Mouse (Mus musculus) kidney, postnatal 25 days (tissue): ENCODE data around the gene Zbtb12.
A peak's percentile ranks its signal among the peaks of the same experiment; 100 is the strongest.

Source experiments
- DNase-seq, 2 experiments: peaks; one replicate each; pipeline ENCODE4 v3.0.0; 2021; ENCODE audit warnings: mixed read lengths in 2 of 2

Zbtb12 gene

GRCm38 (mm10) chr17:34902895-34903294 lies 23.6 kb downstream of the Zbtb12 start:
- DNase-seq: no peak

- DNase-seq: peak; percentile 57 to 83
Measured at GRCm38 (mm10) chr17:34910982-34911381, 31.7 kb downstream of the Zbtb12 start.

- DNase-seq: peak; percentile 87 to 93
Measured at GRCm38 (mm10) chr17:34911945-34912351, 32.7 kb downstream of the Zbtb12 start.

- peak; percentile 68 to 77 for DNase-seq
Measured at GRCm38 (mm10) chr17:34913930-34914665, 34.8 kb downstream of the Zbtb12 start, which contains the start of gene Slc44a4. Gene Slc44a4 (plus strand): TSS chr17:34914466.

GRCm38 (mm10) chr17:34915410-34915831 lies 36.1 kb downstream of the Zbtb12 start:
- DNase-seq: peak; percentile 84 to 87

GRCm38 (mm10) chr17:34916316-34916715 lies 37.0 kb downstream of the Zbtb12 start:
- peak in 1 of 2 experiments; percentile 51 for DNase-seq

GRCm38 (mm10) chr17:34917188-34917587 lies 37.9 kb downstream of the Zbtb12 start:
- no peak for DNase-seq

GRCm38 (mm10) chr17:34922939-34923338 lies 43.7 kb downstream of the Zbtb12 start:
- no peak for DNase-seq

- no peak for DNase-seq
Measured at GRCm38 (mm10) chr17:34924258-34924657, 45.0 kb downstream of the Zbtb12 start.

GRCm38 (mm10) chr17:34927306-34928019 lies 48.2 kb downstream of the Zbtb12 start:
- DNase-seq: no peak

- no peak for DNase-seq
Measured at GRCm38 (mm10) chr17:34928841-34929240, 49.6 kb downstream of the Zbtb12 start.

GRCm38 (mm10) chr17:34931061-34931734 lies 51.9 kb downstream of the Zbtb12 start, which contains the start of gene Neu1:
Gene Neu1 (plus strand): TSS chr17:34931253.
- DNase-seq: peak; percentile 100

GRCm38 (mm10) chr17:34931735-34932098 lies 52.4 kb downstream of the Zbtb12 start:
- peak in 1 of 2 experiments; percentile 69 for DNase-seq

- DNase-seq: no peak
Measured at GRCm38 (mm10) chr17:34932287-34932686, 53.0 kb downstream of the Zbtb12 start.

- DNase-seq: peak; percentile 71 to 86
Measured at GRCm38 (mm10) chr17:34934031-34934430, 54.7 kb downstream of the Zbtb12 start.

GRCm38 (mm10) chr17:34934830-34935229 lies 55.5 kb downstream of the Zbtb12 start:
- peak; percentile 58 to 73 for DNase-seq

GRCm38 (mm10) chr17:34937960-34938505 lies 58.8 kb downstream of the Zbtb12 start:
- DNase-seq: peak; percentile 63 to 83

- DNase-seq: peak in 1 of 2 experiments; percentile 47
Measured at GRCm38 (mm10) chr17:34941344-34942041, 62.2 kb downstream of the Zbtb12 start.

GRCm38 (mm10) chr17:34943128-34943815 lies 64.0 kb downstream of the Zbtb12 start:
- peak in 1 of 2 experiments; percentile 35 for DNase-seq

GRCm38 (mm10) chr17:34944362-34944761 lies 65.1 kb downstream of the Zbtb12 start:
- DNase-seq: peak in 1 of 2 experiments; percentile 65
